Mouse (Mus musculus) cortical plate, adult 2 months (tissue): ENCODE data around the gene Trafd1.

Experiments used
- CTCF ChIP-seq: fragments of 200-500 bp; IDR thresholded peaks from 2 replicates; pipeline ENCODE4 v1.5.1; 2011; ENCODE audit warnings: mild to moderate bottlenecking, control low read depth, low read length; ENCODE audit not compliant: insufficient read depth; ENCODE audit errors: extremely low read depth
- POLR2A ChIP-seq: fragments of 200-500 bp; IDR thresholded peaks from 2 replicates; pipeline ENCODE4 v1.6.1; 2011; ENCODE audit warnings: mild to moderate bottlenecking, low read length, control low read depth; ENCODE audit not compliant: insufficient read depth; ENCODE audit errors: extremely low read depth

- TF ChIP-seq POLR2A (no peak), CTCF (no peak)
These were observed 4.3 kb upstream of the Trafd1 start for GRCm38 (mm10) chr5:121389691-121390090.
